Mouse (Mus musculus) C2C12 (cell line): ENCODE measurements around the gene Knstrn.
A peak's percentile ranks its signal among the peaks of the same experiment; 100 is the strongest.

Source experiments
- CTCF ChIP-seq: IDR thresholded peaks from one replicate; pipeline ENCODE4 v1.5.1; 2011; ENCODE audit not compliant: control insufficient read depth, insufficient read depth, insufficient read length
- MYOG ChIP-seq: IDR thresholded peaks from one replicate; pipeline ENCODE4 v1.6.1; 2011; ENCODE audit not compliant: control insufficient read depth, insufficient read length; ENCODE audit errors: extremely low read depth
- USF1 ChIP-seq: IDR thresholded peaks from one replicate; pipeline ENCODE4 v1.6.1; 2011; ENCODE audit warnings: low read depth, mild to moderate bottlenecking, control low read depth, moderate library complexity

- peak; percentile 96 for TF ChIP-seq CTCF
- no peak for TF ChIP-seq MYOG
- TF ChIP-seq USF1, result no peak
Measured at GRCm38 (mm10) chr2:118882840-118883679, 69.3 kb downstream of the Knstrn start.
